Mouse (Mus musculus) skeletal muscle tissue, adult 2 months (tissue): ENCODE measurements around the gene Swap70.
A peak's percentile ranks its signal among the peaks of the same experiment; 100 is the strongest.

Source experiments
- DNase-seq: peaks from one replicate; pipeline ENCODE4 v3.0.0-alpha.2; 2012; ENCODE audit warnings: low read depth, low spot score

The Swap70 gene

DNA sequence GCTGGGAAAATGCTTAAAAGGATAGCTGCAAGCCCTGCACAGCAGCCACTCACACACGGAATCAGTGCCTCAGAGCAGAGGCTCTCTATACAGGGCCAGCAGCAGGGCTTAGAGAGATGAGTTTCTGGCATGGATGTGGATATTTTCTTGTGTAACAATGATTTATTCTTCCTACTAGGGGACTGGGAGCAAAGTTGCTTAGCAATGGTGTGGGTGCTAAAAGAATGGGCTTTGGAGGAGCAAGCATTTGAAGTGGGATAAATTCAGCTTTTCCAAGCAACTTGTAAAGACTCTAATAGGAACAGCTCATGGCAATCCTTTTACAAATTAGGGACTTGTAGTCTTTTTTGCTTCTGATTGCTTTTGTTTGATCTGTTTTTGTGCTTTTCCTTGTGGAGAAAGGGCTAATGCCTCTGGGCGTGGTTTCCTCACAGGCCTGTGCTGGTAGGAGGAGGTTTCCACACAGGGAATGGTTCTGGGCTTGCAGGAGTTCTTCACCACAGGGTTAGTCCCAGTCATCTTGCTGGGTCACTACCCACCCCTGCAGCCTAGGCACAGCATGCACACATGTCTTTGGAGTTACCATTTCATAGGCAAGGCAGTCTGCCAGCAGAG, 16.4 kb downstream of the Swap70 start:
- peak; percentile 30 for DNase-seq

DNA sequence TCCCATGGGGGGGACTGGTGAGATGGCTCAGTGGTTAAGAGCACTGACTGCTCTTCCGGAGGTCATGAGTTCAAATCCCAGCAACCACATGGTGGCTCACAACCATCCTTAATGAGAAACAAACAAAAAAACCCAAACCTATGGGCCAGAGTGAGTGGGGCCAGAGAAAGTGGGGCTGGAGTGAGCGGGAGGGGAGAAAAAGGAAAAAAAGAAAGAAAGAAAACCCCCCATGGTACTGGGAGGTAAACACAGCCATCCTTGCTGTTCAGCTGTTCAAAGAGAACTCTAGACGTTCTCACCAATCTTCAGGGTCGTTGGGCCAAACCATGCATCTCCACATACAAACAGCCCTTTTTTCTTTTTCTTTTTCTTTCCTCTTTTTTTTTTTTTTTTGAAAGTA, 18.1 kb downstream of the Swap70 start:
- DNase-seq, result no peak

DNA sequence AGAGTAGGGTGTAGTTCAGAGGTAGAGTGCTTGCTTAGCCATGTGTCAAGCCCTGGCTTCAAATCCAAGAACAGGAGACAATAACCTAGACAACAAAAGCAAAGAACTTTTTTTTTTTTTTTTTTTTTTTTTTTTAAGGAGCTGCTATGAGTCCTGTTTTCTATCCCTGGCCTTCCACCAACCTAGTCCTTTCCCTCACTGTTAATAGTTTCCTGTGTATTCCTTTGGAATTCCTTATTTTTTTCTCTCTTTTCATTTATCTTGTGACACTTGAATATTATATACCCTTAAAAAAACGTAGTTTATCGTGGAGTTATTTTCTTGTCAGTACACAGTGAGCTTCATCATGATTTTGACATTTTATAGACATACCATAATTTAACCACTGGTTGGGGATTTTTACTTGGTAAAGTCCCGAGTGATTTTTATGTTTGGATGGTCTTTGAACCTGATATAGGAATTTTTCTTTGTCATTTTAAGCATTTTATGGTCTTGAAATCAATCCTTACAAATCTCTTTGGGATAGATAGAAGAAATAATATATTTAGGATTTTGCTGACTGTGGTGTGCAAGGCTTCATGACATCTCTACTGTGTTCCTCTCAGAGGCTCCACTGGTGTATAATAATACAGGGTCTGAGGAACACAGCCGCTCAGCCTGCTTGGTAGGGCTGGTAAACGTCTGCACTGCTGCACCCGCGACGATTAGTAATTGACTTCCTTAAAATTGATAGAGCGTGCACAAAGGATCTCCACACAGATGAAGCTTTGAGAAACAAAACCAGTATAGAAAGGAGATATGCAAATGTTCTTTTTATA, 20.2 kb downstream of the Swap70 start:
- no peak for DNase-seq

GRCm38 (mm10) chr7:110242290-110242581, 20.7 kb downstream of the Swap70 start:
- no peak for DNase-seq

GRCm38 (mm10) chr7:110245128-110245527, 23.6 kb downstream of the Swap70 start:
- DNase-seq, result peak; percentile 43

DNA sequence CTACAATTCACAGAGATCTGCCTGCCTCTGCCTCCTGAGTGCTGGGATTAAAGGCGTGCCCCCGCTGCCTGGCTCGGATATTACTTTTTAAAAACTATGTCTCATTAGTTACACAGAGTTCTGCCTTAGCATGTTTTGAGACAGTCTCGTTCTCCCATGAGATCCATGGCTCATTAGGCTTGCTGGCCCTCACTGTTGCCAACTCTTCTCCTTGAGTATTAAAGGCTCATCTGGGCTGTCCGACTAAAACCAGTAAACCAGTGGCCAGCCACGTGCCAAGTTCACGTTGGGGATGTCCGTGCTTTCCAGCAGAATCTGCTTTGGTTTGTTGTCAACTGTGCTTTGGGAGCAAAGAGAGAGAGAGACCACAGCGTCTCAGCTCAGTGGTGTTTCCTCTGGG, 25.0 kb downstream of the Swap70 start:
- peak; percentile 70 for DNase-seq

DNA sequence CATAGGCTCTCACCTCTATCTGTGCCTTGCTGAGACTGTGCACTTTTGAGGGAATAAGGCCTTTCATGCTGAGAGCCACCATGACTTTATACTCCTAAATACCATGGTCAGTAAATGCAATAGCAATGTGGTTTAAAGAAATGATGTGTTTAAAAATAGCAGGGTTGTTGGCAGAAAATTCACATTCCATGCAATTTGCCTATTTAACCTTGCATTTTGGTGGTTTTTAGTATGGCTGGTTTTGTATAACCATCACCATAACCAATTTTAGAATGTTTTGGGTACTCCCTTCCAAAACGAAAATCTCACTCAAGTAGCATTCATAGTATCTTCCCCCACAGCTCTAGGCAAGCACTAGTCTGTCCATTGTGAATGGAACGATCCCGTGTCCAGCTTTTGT, 26.3 kb downstream of the Swap70 start:
- no peak for DNase-seq

GRCm38 (mm10) chr7:110248677-110249076, 27.2 kb downstream of the Swap70 start:
- DNase-seq, result no peak

GRCm38 (mm10) chr7:110253861-110254260, 32.4 kb downstream of the Swap70 start:
- DNase-seq, result no peak

- DNase-seq, result no peak
Measured at GRCm38 (mm10) chr7:110254395-110254794, 32.9 kb downstream of the Swap70 start.

GRCm38 (mm10) chr7:110257059-110257458, 35.5 kb downstream of the Swap70 start:
- DNase-seq, result no peak

- no peak for DNase-seq
Measured at GRCm38 (mm10) chr7:110258196-110258950, 36.9 kb downstream of the Swap70 start.

- peak; percentile 50 for DNase-seq
Measured at GRCm38 (mm10) chr7:110259966-110260711, 38.6 kb downstream of the Swap70 start.

DNA sequence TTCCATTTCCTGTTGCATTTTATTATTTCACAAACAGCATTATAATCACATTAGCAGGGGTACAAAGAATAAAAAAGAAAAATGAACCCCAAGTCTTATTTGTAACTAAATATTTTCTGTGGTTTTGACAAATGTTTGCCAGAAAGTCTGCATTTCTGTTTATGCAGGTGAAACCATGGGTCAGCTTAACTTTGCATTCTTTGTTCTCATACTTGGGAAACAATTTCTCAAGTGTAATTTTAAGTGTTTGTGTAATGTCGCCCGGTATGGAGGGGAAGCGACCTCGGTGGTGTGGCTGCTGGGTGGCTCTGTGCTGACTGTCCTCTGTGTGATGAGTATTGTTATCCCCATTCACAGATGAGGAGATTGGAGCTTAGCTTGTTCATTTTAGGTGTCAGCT, 40.3 kb downstream of the Swap70 start:
- no peak for DNase-seq

- no peak for DNase-seq
Measured at GRCm38 (mm10) chr7:110262661-110263060, 41.1 kb downstream of the Swap70 start.

- no peak for DNase-seq
Measured at GRCm38 (mm10) chr7:110263474-110263873, 42.0 kb downstream of the Swap70 start.

- DNase-seq, result peak; percentile 69
Measured at GRCm38 (mm10) chr7:110265796-110266195, 44.3 kb downstream of the Swap70 start.

DNA sequence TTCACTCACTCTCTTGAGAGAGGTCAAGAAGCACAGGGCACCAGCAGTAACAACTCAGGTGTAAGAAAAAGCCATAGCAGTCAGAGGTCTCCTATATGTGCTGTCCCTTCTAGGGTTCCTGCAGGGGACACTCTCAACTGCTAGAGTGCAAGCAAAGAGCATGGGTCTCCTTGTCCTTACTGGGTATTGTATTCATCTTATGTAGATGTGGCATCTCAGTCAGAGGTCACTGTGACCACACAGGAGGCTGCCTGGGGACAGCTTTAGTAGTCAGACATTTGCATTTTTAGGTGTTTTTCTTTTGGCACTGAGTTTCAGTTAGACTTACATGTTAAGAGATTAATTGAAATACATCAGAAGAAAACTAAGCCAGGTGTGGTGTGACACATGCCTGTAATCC, 45.5 kb downstream of the Swap70 start:
- DNase-seq, result no peak

GRCm38 (mm10) chr7:110267994-110268393, 46.5 kb downstream of the Swap70 start:
- no peak for DNase-seq

DNA sequence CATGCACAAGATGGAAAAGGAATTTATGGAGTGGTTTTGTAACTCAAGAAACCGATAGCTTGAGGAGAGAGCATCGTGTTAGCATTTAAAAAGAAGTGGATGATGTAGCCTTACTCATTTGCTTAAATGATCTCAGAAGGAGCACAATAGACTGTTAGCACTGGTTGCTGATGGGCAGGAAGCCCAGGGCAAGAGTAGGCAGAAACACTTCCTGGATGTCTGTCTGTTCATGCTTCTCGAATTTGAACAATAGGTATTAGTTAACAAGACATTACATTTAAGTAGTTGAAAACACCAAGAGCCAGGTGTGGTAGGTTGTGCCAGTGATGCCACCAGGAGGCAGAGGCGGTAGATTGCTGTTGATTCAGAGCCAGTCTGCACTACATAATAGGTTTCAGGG, 47.0 kb downstream of the Swap70 start:
- no peak for DNase-seq

GRCm38 (mm10) chr7:110269777-110270176, 48.3 kb downstream of the Swap70 start:
- DNase-seq, result no peak

DNA sequence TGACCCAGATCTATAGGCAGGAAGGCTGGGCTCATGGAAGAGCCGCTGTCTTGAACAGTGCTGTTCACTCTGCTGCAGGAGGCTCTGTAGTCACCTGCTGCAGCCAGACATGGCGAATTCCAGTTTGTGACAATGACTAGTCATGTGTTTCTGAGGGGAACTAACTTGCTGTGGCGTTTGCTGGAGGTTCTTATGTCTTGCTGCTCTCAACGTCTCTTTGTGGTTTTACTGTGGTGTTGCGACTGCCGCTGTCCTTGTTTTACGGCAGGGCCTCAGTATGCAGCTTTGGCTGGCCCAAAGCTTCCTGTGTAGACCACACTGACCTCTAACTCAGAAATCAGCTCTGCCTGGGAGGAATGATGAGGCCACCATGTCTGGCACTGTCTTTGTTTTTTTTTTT, 48.9 kb downstream of the Swap70 start:
- DNase-seq, result no peak
